Mouse (Mus musculus) kidney, adult 2 months (tissue): ENCODE data around the gene Rnf43.
A peak's percentile ranks its signal among the peaks of the same experiment; 100 is the strongest.

Experiments used
- CTCF ChIP-seq: fragments of 200-500 bp; conservative IDR thresholded peaks from 2 replicates; pipeline ENCODE4 v1.5.1; 2011; ENCODE audit warnings: low read depth, mild to moderate bottlenecking, control low read depth, low read length, moderate library complexity, mixed read lengths; ENCODE audit not compliant: insufficient read depth, insufficient read length
- POLR2A ChIP-seq: fragments of 200-500 bp; IDR thresholded peaks from one replicate; pipeline ENCODE4 v1.6.1; 2011; ENCODE audit warnings: low read depth, low read length, control low read depth

DNA sequence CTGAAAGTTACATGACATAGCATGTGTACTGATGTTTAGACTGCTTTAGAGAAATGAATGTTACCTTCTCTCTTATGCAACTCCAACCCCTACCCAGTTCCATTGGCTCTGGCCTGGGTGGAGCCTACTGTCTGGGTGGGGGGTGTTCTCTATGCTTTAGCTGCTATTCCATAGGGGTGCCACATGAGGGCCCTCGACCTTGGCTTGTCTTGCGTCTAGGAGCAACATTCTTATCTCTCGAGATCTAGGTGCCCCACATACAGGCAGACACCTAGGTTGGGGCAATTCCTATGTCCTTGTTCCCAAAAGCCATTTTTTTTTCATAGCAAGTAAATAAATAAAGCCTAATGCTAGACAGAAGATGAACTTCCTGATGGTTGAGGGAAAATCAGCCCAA lies 97.1 kb downstream of the Rnf43 start:
- TF ChIP-seq POLR2A (no peak), CTCF (0 out of 2 replicates have a peak, but pooled peaks have one; percentile 15)
